Mouse (Mus musculus): ENCODE results near the gene Cd6. TPM values are rescaled to one million over a fixed set of nuclear protein-coding genes. Genes with fewer than 3 reads are reported as not detected.

Cd6 gene
- polyA plus RNA-seq, 1 experiment from 2014 or later = not detected

- WGBS = 89% methylated on average over 4 of the region's 4 CpGs
- ATAC-seq = no peak
- Histone ChIP-seq H3K4me1 (ENCODE audit: control insufficient read depth, insufficient read depth, low read length) (no peaks in the 10 kb centered on the region), H3K4me3 (ENCODE audit: low read depth, low read length) (no peak overlapping the region), H3K9ac (ENCODE audit: low read depth, low read length) (no peak overlapping the region), H3K27me3 (ENCODE audit: control insufficient read depth, insufficient read depth, low read depth, low read length) (no peaks in the 10 kb centered on the region), H3K27ac (ENCODE audit: low read length) (no peak overlapping the region), H3K4me2 (ENCODE audit: low read length) (no peak overlapping the region), H3K36me3 (ENCODE audit: control insufficient read depth, insufficient read depth, low read length) (no peaks in the 10 kb centered on the region), H3K9me3 (replicated peaks; ENCODE audit: control insufficient read depth, low read length, poor library complexity, severe bottlenecking) (no peaks in the 10 kb centered on the region)
Observed at GRCm38 (mm10) chr19:10776906-10777305, 53.0 kb downstream of the Cd6 start.

GRCm38 (mm10) chr19:10774141-10774540, 55.7 kb downstream of the Cd6 start:
- Histone ChIP-seq H3K4me3 (ENCODE audit: low read depth, low read length) (no peak overlapping the region), H3K27me3 (ENCODE audit: control insufficient read depth, insufficient read depth, low read depth, low read length) (no peaks in the 10 kb centered on the region), H3K4me2 (ENCODE audit: low read length) (no peak overlapping the region), H3K4me1 (ENCODE audit: control insufficient read depth, insufficient read depth, low read length) (peaks cover 5% of the 10 kb centered on the region), H3K27ac (ENCODE audit: low read length) (no peak overlapping the region), H3K36me3 (ENCODE audit: control insufficient read depth, insufficient read depth, low read length) (no peaks in the 10 kb centered on the region), H3K9me3 (replicated peaks; ENCODE audit: control insufficient read depth, low read length, poor library complexity, severe bottlenecking) (no peaks in the 10 kb centered on the region), H3K9ac (ENCODE audit: low read depth, low read length) (no peak overlapping the region)
- WGBS = 97% methylated on average over 6 of the region's 6 CpGs
- ATAC-seq = no peak

- H3K4me2 ChIP-seq (ENCODE audit: low read length) = no peak overlapping the region
- H3K4me3 ChIP-seq (ENCODE audit: low read depth, low read length) = no peak overlapping the region
- no peaks in the 10 kb centered on the region for H3K27me3 ChIP-seq (ENCODE audit: control insufficient read depth, insufficient read depth, low read depth, low read length)
- no peak for ATAC-seq
- H3K9ac ChIP-seq (ENCODE audit: low read depth, low read length) = no peak overlapping the region
- no peaks in the 10 kb centered on the region for H3K9me3 ChIP-seq (replicated peaks; ENCODE audit: control insufficient read depth, low read length, poor library complexity, severe bottlenecking)
- peaks cover 11% of the 10 kb centered on the region for H3K4me1 ChIP-seq (ENCODE audit: control insufficient read depth, insufficient read depth, low read length)
- WGBS = 77% methylated on average over 7 of the region's 7 CpGs
- no peaks in the 10 kb centered on the region for H3K36me3 ChIP-seq (ENCODE audit: control insufficient read depth, insufficient read depth, low read length)
- no peak overlapping the region for H3K27ac ChIP-seq (ENCODE audit: low read length)
Observed at GRCm38 (mm10) chr19:10773384-10773783, 56.5 kb downstream of the Cd6 start.

- Histone ChIP-seq H3K9ac (ENCODE audit: low read depth, low read length) (no peak overlapping the region), H3K4me3 (ENCODE audit: low read depth, low read length) (no peak overlapping the region), H3K4me1 (ENCODE audit: control insufficient read depth, insufficient read depth, low read length) (peaks cover 12% of the 10 kb centered on the region), H3K9me3 (replicated peaks; ENCODE audit: control insufficient read depth, low read length, poor library complexity, severe bottlenecking) (no peaks in the 10 kb centered on the region), H3K4me2 (ENCODE audit: low read length) (no peak overlapping the region), H3K36me3 (ENCODE audit: control insufficient read depth, insufficient read depth, low read length) (no peaks in the 10 kb centered on the region), H3K27ac (ENCODE audit: low read length) (no peak overlapping the region), H3K27me3 (ENCODE audit: control insufficient read depth, insufficient read depth, low read depth, low read length) (no peaks in the 10 kb centered on the region)
- WGBS = 92% methylated on average over 10 of the region's 10 CpGs
- no peak for ATAC-seq
Observed at GRCm38 (mm10) chr19:10772866-10773265, 57.0 kb downstream of the Cd6 start.

GRCm38 (mm10) chr19:10771995-10772394, 57.9 kb downstream of the Cd6 start:
- ATAC-seq = no peak
- Histone ChIP-seq H3K4me3 (ENCODE audit: low read depth, low read length) (no peak overlapping the region), H3K27ac (ENCODE audit: low read length) (no peak overlapping the region), H3K9ac (ENCODE audit: low read depth, low read length) (no peak overlapping the region), H3K9me3 (replicated peaks; ENCODE audit: control insufficient read depth, low read length, poor library complexity, severe bottlenecking) (no peaks in the 10 kb centered on the region), H3K36me3 (ENCODE audit: control insufficient read depth, insufficient read depth, low read length) (no peaks in the 10 kb centered on the region), H3K4me2 (ENCODE audit: low read length) (no peak overlapping the region), H3K4me1 (ENCODE audit: control insufficient read depth, insufficient read depth, low read length) (peaks cover 12% of the 10 kb centered on the region), H3K27me3 (ENCODE audit: control insufficient read depth, insufficient read depth, low read depth, low read length) (no peaks in the 10 kb centered on the region)
- WGBS = 76% methylated on average over 7 of the region's 7 CpGs

GRCm38 (mm10) chr19:10769429-10770195, 60.2 kb downstream of the Cd6 start:
- WGBS = 59% methylated on average over 12 of the region's 12 CpGs
- no peak overlapping the region for H3K4me3 ChIP-seq (ENCODE audit: low read depth, low read length)
- no peak for ATAC-seq
- H3K4me2 ChIP-seq (ENCODE audit: low read length) = no peak overlapping the region
- peak overlapping the region; percentile 59 for H3K27ac ChIP-seq (ENCODE audit: low read length)
- H3K9me3 ChIP-seq (replicated peaks; ENCODE audit: control insufficient read depth, low read length, poor library complexity, severe bottlenecking) = no peaks in the 10 kb centered on the region
- no peak overlapping the region for H3K9ac ChIP-seq (ENCODE audit: low read depth, low read length)
- peaks cover 12% of the 10 kb centered on the region for H3K4me1 ChIP-seq (ENCODE audit: control insufficient read depth, insufficient read depth, low read length)
- no peaks in the 10 kb centered on the region for H3K27me3 ChIP-seq (ENCODE audit: control insufficient read depth, insufficient read depth, low read depth, low read length)
- no peaks in the 10 kb centered on the region for H3K36me3 ChIP-seq (ENCODE audit: control insufficient read depth, insufficient read depth, low read length)

- 64% methylated on average over 6 of the region's 6 CpGs for WGBS
- H3K27me3 ChIP-seq (ENCODE audit: control insufficient read depth, insufficient read depth, low read depth, low read length) = no peaks in the 10 kb centered on the region
- H3K36me3 ChIP-seq (ENCODE audit: control insufficient read depth, insufficient read depth, low read length) = no peaks in the 10 kb centered on the region
- H3K9me3 ChIP-seq (replicated peaks; ENCODE audit: control insufficient read depth, low read length, poor library complexity, severe bottlenecking) = no peaks in the 10 kb centered on the region
- H3K9ac ChIP-seq (ENCODE audit: low read depth, low read length) = no peak overlapping the region
- H3K4me3 ChIP-seq (ENCODE audit: low read depth, low read length) = no peak overlapping the region
- peaks cover 12% of the 10 kb centered on the region for H3K4me1 ChIP-seq (ENCODE audit: control insufficient read depth, insufficient read depth, low read length)
- no peak overlapping the region for H3K4me2 ChIP-seq (ENCODE audit: low read length)
- peak; percentile 56 for ATAC-seq
- peak overlapping the region; percentile 59 for H3K27ac ChIP-seq (ENCODE audit: low read length)
Observed at GRCm38 (mm10) chr19:10768694-10769428, 61.0 kb downstream of the Cd6 start.

- Histone ChIP-seq H3K27me3 (ENCODE audit: control insufficient read depth, insufficient read depth, low read depth, low read length) (no peaks in the 10 kb centered on the region), H3K9ac (ENCODE audit: low read depth, low read length) (no peak overlapping the region), H3K36me3 (ENCODE audit: control insufficient read depth, insufficient read depth, low read length) (no peaks in the 10 kb centered on the region), H3K4me1 (ENCODE audit: control insufficient read depth, insufficient read depth, low read length) (peaks cover 12% of the 10 kb centered on the region), H3K4me2 (ENCODE audit: low read length) (no peak overlapping the region), H3K27ac (ENCODE audit: low read length) (no peak overlapping the region), H3K9me3 (replicated peaks; ENCODE audit: control insufficient read depth, low read length, poor library complexity, severe bottlenecking) (no peaks in the 10 kb centered on the region), H3K4me3 (ENCODE audit: low read depth, low read length) (no peak overlapping the region)
- WGBS = 85% methylated on average over 10 of the region's 10 CpGs
- no peak for ATAC-seq
Observed at GRCm38 (mm10) chr19:10767631-10768030, 62.2 kb downstream of the Cd6 start.

- H3K9me3 ChIP-seq (replicated peaks; ENCODE audit: control insufficient read depth, low read length, poor library complexity, severe bottlenecking) = no peaks in the 10 kb centered on the region
- no peak for ATAC-seq
- WGBS = 87% methylated on average over 21 of the region's 21 CpGs
Observed at GRCm38 (mm10) chr19:10763381-10764031, 66.4 kb downstream of the Cd6 start.

More at GRCm38 (mm10) chr19:10763381-10764031, 66.4 kb downstream of the Cd6 start:
- Histone ChIP-seq H3K27me3 (ENCODE audit: control insufficient read depth, insufficient read depth, low read depth, low read length) (no peaks in the 10 kb centered on the region), H3K9ac (ENCODE audit: low read depth, low read length) (no peak overlapping the region), H3K27ac (ENCODE audit: low read length) (no peak overlapping the region), H3K36me3 (ENCODE audit: control insufficient read depth, insufficient read depth, low read length) (no peaks in the 10 kb centered on the region), H3K4me3 (ENCODE audit: low read depth, low read length) (no peak overlapping the region), H3K4me2 (ENCODE audit: low read length) (no peak overlapping the region), H3K4me1 (ENCODE audit: control insufficient read depth, insufficient read depth, low read length) (peaks cover 2% of the 10 kb centered on the region; the same call in 1 of the 2 replicates)
